Mouse (Mus musculus): ENCODE measurements around the gene Map6d1.

The Map6d1 gene

GRCm38 (mm10) chr16:20240468-20241414 lies at the start of gene Map6d1:
Gene Map6d1 (minus strand): TSS chr16:20241358.
- peak; percentile 73 for DNase-seq (ENCODE audit: low spot score)

GRCm38 (mm10) chr16:20280238-20280637 lies 39.1 kb upstream of the Map6d1 start:
- DNase-seq (ENCODE audit: low spot score), result no peak

GRCm38 (mm10) chr16:20279395-20279794 lies 38.2 kb upstream of the Map6d1 start:
- DNase-seq (ENCODE audit: low spot score), result no peak

- DNase-seq (ENCODE audit: low spot score), result no peak
Observed at GRCm38 (mm10) chr16:20272994-20273393, 31.8 kb upstream of the Map6d1 start.

GRCm38 (mm10) chr16:20271339-20271738 lies 30.2 kb upstream of the Map6d1 start:
- no peak for DNase-seq (ENCODE audit: low spot score)

GRCm38 (mm10) chr16:20265089-20265488 lies 23.9 kb upstream of the Map6d1 start:
- DNase-seq (ENCODE audit: low spot score), result no peak

- DNase-seq (ENCODE audit: low spot score), result no peak
Observed at GRCm38 (mm10) chr16:20257926-20258325, 16.8 kb upstream of the Map6d1 start.

GRCm38 (mm10) chr16:20248442-20249174 lies 7.5 kb upstream of the Map6d1 start:
- no peak for DNase-seq (ENCODE audit: low spot score)

- DNase-seq (ENCODE audit: low spot score), result no peak
Observed at GRCm38 (mm10) chr16:20247103-20247502, 5.9 kb upstream of the Map6d1 start.

GRCm38 (mm10) chr16:20238646-20239045 lies 2.5 kb downstream of the Map6d1 start:
- DNase-seq (ENCODE audit: low spot score), result no peak

GRCm38 (mm10) chr16:20237426-20237825 lies 3.7 kb downstream of the Map6d1 start:
- DNase-seq (ENCODE audit: low spot score), result peak; percentile 47

GRCm38 (mm10) chr16:20234406-20234805 lies 6.8 kb downstream of the Map6d1 start:
- DNase-seq (ENCODE audit: low spot score), result no peak

GRCm38 (mm10) chr16:20228167-20228566 lies 13.0 kb downstream of the Map6d1 start:
- DNase-seq (ENCODE audit: low spot score), result no peak

- no peak for DNase-seq (ENCODE audit: low spot score)
Observed at GRCm38 (mm10) chr16:20227504-20227903, 13.7 kb downstream of the Map6d1 start.

- DNase-seq (ENCODE audit: low spot score), result no peak
Observed at GRCm38 (mm10) chr16:20226676-20227075, 14.5 kb downstream of the Map6d1 start.

GRCm38 (mm10) chr16:20222726-20223125 lies 18.4 kb downstream of the Map6d1 start:
- DNase-seq (ENCODE audit: low spot score), result no peak

GRCm38 (mm10) chr16:20213591-20214226 lies 27.4 kb downstream of the Map6d1 start:
- peak; percentile 75 for DNase-seq (ENCODE audit: low spot score)

GRCm38 (mm10) chr16:20199501-20200201 lies 41.5 kb downstream of the Map6d1 start:
- no peak for DNase-seq (ENCODE audit: low spot score)

- no peak for DNase-seq (ENCODE audit: low spot score)
Observed at GRCm38 (mm10) chr16:20196962-20197361, 44.2 kb downstream of the Map6d1 start.

GRCm38 (mm10) chr16:20195546-20195945 lies 45.6 kb downstream of the Map6d1 start:
- DNase-seq (ENCODE audit: low spot score), result peak; percentile 42

GRCm38 (mm10) chr16:20192043-20192442 lies 49.1 kb downstream of the Map6d1 start:
- no peak for DNase-seq (ENCODE audit: low spot score)

Data from embryo, embryonic 10.5 days (tissue).